Mouse (Mus musculus): Measurements from ENCODE around the gene St8sia4. TPM values are rescaled to one million over a fixed set of nuclear protein-coding genes. Genes with fewer than 3 reads are reported as not detected.

The St8sia4 gene
- total and polyA plus RNA-seq, 3 experiments: 0.81 to 1.3 TPM; not detected in 1

- H3K4me3 ChIP-seq (ENCODE audit: control insufficient read depth in 1 of 2, insufficient read depth in 1 of 2, low read depth in 2 of 2, low read length in 2 of 2): no peak overlapping the region
- no peaks in the 10 kb centered on the region for H3K36me3 ChIP-seq (ENCODE audit: control insufficient read depth in 1 of 2, insufficient read depth in 2 of 2, low read length in 2 of 2)
- no peaks in the 10 kb centered on the region for H3K79me2 ChIP-seq (ENCODE audit: control insufficient read depth, insufficient read depth, low read length, poor library complexity)
- H3K27ac ChIP-seq (ENCODE audit: control insufficient read depth, low read depth, low read length): no peak overlapping the region
- H3K9ac ChIP-seq (ENCODE audit: control insufficient read depth, low read depth, low read length, poor library complexity, severe bottlenecking): no peak overlapping the region
- H3K27me3 ChIP-seq (ENCODE audit: control insufficient read depth in 1 of 2, insufficient read depth in 2 of 2, low read length in 2 of 2): no peaks in the 10 kb centered on the region
- no peaks in the 10 kb centered on the region for H3K4me1 ChIP-seq (ENCODE audit: control insufficient read depth in 1 of 2, insufficient read depth in 2 of 2, low read length in 2 of 2)
- no peak for DNase-seq (ENCODE audit: low read depth, low spot score)
- TF ChIP-seq CTCF (IDR thresholded peaks at IDR 0.05 in 2 of 3, conservative IDR thresholded peaks at IDR 0.05 in 1 of 3; ENCODE audit: control insufficient read depth in 1 of 3, insufficient read depth in 1 of 3, low read depth in 2 of 3, low read length in 3 of 3, poor library complexity in 1 of 3, severe bottlenecking in 1 of 3) (no peak), POLR2AphosphoS5 (IDR thresholded peaks at IDR 0.05; ENCODE audit: borderline replicate concordance, low read depth, low read length) (no peak), KAT2A (conservative IDR thresholded peaks at IDR 0.05; ENCODE audit: low read depth, low read length) (no peak), SMC3 (IDR thresholded peaks at IDR 0.05; ENCODE audit: low read depth, low read length) (no peak), SIN3A (IDR thresholded peaks at IDR 0.05; ENCODE audit: low read length) (no peak), ETS1 (IDR thresholded peaks at IDR 0.05; ENCODE audit: low read depth, low read length) (no peak), MAZ (IDR thresholded peaks at IDR 0.05; ENCODE audit: low read depth, low read length) (no peak), ZC3H11A (IDR thresholded peaks at IDR 0.05; ENCODE audit: low read depth, low read length) (no peak), MYC (IDR thresholded peaks at IDR 0.05; ENCODE audit: low read depth, low read length) (no peak), UBTF (IDR thresholded peaks at IDR 0.05; ENCODE audit: borderline replicate concordance, insufficient read depth, low read depth, low read length) (no peak), BHLHE40 (IDR thresholded peaks at IDR 0.05; ENCODE audit: borderline replicate concordance, low read depth, low read length) (no peak), ZNF384 (IDR thresholded peaks at IDR 0.05; ENCODE audit: low read depth, low read length) (no peak), ZMIZ1 (IDR thresholded peaks at IDR 0.05; ENCODE audit: low read depth, low read length) (no peak), RCOR1 (IDR thresholded peaks at IDR 0.05; ENCODE audit: low read depth, low read length) (no peak), ELF1 (IDR thresholded peaks at IDR 0.05; ENCODE audit: low read depth, low read length) (no peak), ZKSCAN1 (IDR thresholded peaks at IDR 0.05; ENCODE audit: low read depth, low read length) (no peak), TCF12 (IDR thresholded peaks at IDR 0.05; ENCODE audit: low read depth, low read length) (no peak)
- H3K9me3 ChIP-seq (replicated peaks; ENCODE audit: insufficient read depth, low read length): no peaks in the 10 kb centered on the region
Observed at GRCm38 (mm10) chr1:95618125-95618524, 49.2 kb downstream of the St8sia4 start.

DNA sequence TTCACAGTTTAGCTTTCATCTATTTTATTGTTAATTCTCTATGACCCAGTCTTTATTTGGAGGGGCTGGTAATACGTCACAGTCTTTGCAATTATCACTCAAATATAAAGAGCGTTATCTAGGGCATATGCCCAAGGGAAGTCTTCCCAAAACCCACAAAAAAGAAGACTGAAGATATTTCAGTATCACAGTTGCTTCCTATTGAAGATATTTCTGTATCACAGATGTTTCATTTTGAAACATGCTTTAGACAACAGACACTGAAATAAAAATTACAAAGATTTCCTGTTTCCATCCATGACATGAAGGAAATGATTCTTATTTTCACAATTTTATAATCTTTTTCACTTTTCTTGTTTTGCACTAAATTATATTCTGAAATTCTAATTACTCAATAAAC lies 57.4 kb downstream of the St8sia4 start:
- Histone ChIP-seq H3K79me2 (ENCODE audit: control insufficient read depth, insufficient read depth, low read length, poor library complexity) (no peaks in the 10 kb centered on the region), H3K36me3 (ENCODE audit: control insufficient read depth in 1 of 2, insufficient read depth in 2 of 2, low read length in 2 of 2) (no peaks in the 10 kb centered on the region), H3K4me1 (ENCODE audit: control insufficient read depth in 1 of 2, insufficient read depth in 2 of 2, low read length in 2 of 2) (no peaks in the 10 kb centered on the region), H3K9me3 (replicated peaks; ENCODE audit: insufficient read depth, low read length) (no peaks in the 10 kb centered on the region), H3K27me3 (ENCODE audit: control insufficient read depth in 1 of 2, insufficient read depth in 2 of 2, low read length in 2 of 2) (no peaks in the 10 kb centered on the region), H3K27ac (ENCODE audit: control insufficient read depth, low read depth, low read length) (no peak overlapping the region), H3K9ac (ENCODE audit: control insufficient read depth, low read depth, low read length, poor library complexity, severe bottlenecking) (no peak overlapping the region), H3K4me3 (ENCODE audit: control insufficient read depth in 1 of 2, insufficient read depth in 1 of 2, low read depth in 2 of 2, low read length in 2 of 2) (no peak overlapping the region)
- DNase-seq (ENCODE audit: low read depth, low spot score): no peak
- no peak for TF ChIP-seq MAX (IDR thresholded peaks at IDR 0.05; ENCODE audit: low read length)
- no peak for TF ChIP-seq GATA1 (IDR thresholded peaks at IDR 0.05; ENCODE audit: low read depth, low read length)

All from MEL (cell line).